Mouse (Mus musculus): ENCODE measurements around the gene Gm20388. TPM values are rescaled to one million over a fixed set of nuclear protein-coding genes. Genes with fewer than 3 reads are reported as not detected.

Gene Gm20388
- total RNA-seq, 1 experiment: 27.0 TPM

DNA sequence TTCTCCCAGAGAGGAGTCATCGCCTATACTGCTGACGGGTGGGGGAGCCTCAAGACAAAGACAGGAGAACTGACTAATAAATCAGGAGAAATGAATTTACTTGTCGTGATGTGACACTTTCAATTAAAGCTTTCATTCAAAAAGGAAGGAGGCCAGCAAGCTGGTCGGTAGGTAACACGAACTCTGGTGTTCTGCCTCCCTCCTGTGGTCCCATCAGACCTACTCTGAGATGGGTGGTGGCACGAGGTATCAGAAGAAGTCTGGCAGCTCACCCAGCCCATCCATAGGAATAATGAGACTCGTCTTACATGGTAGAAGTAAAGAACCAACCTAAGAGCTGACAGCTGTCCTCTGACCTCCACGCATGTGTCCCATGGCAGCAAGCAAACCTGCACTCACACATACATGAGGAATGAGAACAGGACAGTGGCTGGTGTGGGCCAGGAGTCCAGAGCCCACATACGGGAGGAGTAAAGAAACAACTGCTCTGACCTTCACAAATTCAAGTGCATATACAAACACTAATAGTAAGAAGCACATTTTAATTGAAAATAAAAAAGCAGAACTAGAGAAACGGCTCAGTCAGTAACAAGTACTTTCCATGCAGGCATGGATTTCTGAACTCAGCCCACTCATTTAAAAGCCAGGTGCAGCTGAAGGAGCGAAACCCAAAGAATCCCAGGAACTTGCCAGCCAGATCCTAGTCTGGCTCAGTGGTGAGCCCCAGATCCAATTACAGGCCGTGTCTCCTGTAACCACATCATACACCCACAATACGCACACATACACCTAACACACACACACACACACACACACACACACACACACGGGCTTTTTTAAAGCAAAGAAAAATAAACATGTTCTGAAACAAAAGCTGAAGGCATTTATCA is 3093.6 kb downstream of the Gm20388 start:
- H3K27ac ChIP-seq (ENCODE audit: insufficient read depth, low read depth, low read length, poor library complexity, severe bottlenecking): no peak overlapping the region
- no peak overlapping the region for H3K4me3 ChIP-seq (ENCODE audit: insufficient read depth in 1 of 2, low read depth in 1 of 2, low read length in 2 of 2, poor library complexity in 1 of 2, severe bottlenecking in 1 of 2)
- no peak for TF ChIP-seq ZNF384 (IDR thresholded peaks at IDR 0.05; ENCODE audit: low read depth, low read length)
- H3K4me1 ChIP-seq (ENCODE audit: control insufficient read depth in 2 of 2, insufficient read depth in 2 of 2, low read length in 2 of 2, poor library complexity in 1 of 2): peaks cover 20 to 26% of the 10 kb centered on the region in 2 experiments
- no peaks in the 10 kb centered on the region for H3K9me3 ChIP-seq (ENCODE audit: control insufficient read depth, insufficient read depth, low read depth, low read length)
- no peaks in the 10 kb centered on the region for H3K36me3 ChIP-seq (ENCODE audit: control insufficient read depth, insufficient read depth, low read length, poor library complexity, severe bottlenecking)
- no peak overlapping the region for H3K9ac ChIP-seq (ENCODE audit: insufficient read depth, low read depth, low read length, poor library complexity, severe bottlenecking)
- DNase-seq (ENCODE audit: low read depth, low spot score): no peak
- in situ Hi-C loops (cut with MboI; ENCODE audit: low sequenced_read_pairs in 2 of 2, unreplicated experiment in 2 of 2): no loop called here

DNA sequence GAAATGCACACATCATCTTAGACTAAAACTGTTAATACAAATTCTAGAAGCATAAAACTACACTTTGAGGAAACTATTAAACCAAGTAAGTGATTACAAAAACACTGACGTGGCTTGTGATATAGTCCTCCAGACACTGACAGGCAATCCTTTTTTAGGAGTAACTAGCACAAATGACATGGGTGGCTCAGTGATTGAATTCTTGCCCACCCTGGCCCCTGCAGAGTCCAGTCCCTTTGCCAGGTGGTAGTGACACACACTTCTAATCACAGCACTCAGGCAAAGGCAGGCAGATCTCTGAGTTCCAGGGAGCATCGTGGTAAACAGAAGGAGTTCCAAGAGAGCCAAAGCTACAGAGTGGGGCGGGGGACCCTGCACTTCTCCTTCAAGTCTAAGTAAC is 3094.7 kb downstream of the Gm20388 start:
- in situ Hi-C loops (cut with MboI; ENCODE audit: low sequenced_read_pairs in 2 of 2, unreplicated experiment in 2 of 2): no loop called here
- H3K4me3 ChIP-seq (ENCODE audit: insufficient read depth in 1 of 2, low read depth in 1 of 2, low read length in 2 of 2, poor library complexity in 1 of 2, severe bottlenecking in 1 of 2): no peak overlapping the region
- H3K9me3 ChIP-seq (ENCODE audit: control insufficient read depth, insufficient read depth, low read depth, low read length): no peaks in the 10 kb centered on the region
- H3K36me3 ChIP-seq (ENCODE audit: control insufficient read depth, insufficient read depth, low read length, poor library complexity, severe bottlenecking): no peaks in the 10 kb centered on the region
- TF ChIP-seq ZC3H11A (IDR thresholded peaks at IDR 0.05; ENCODE audit: borderline replicate concordance, low read depth, low read length) (no peak), CHD2 (IDR thresholded peaks at IDR 0.05; ENCODE audit: low read depth, low read length) (no peak), ZNF384 (IDR thresholded peaks at IDR 0.05; ENCODE audit: low read depth, low read length) (no peak), MAFK (IDR thresholded peaks at IDR 0.05; ENCODE audit: insufficient read depth, low read depth, low read length) (no peak), HCFC1 (IDR thresholded peaks at IDR 0.05; ENCODE audit: borderline replicate concordance, insufficient read depth, low read length) (no peak)
- H3K4me1 ChIP-seq (ENCODE audit: control insufficient read depth in 2 of 2, insufficient read depth in 2 of 2, low read length in 2 of 2, poor library complexity in 1 of 2): peaks cover 20 to 26% of the 10 kb centered on the region in 2 experiments
- H3K27ac ChIP-seq (ENCODE audit: insufficient read depth, low read depth, low read length, poor library complexity, severe bottlenecking): no peak overlapping the region
- DNase-seq (ENCODE audit: low read depth, low spot score): no peak
- no peak overlapping the region for H3K9ac ChIP-seq (ENCODE audit: insufficient read depth, low read depth, low read length, poor library complexity, severe bottlenecking)

DNA sequence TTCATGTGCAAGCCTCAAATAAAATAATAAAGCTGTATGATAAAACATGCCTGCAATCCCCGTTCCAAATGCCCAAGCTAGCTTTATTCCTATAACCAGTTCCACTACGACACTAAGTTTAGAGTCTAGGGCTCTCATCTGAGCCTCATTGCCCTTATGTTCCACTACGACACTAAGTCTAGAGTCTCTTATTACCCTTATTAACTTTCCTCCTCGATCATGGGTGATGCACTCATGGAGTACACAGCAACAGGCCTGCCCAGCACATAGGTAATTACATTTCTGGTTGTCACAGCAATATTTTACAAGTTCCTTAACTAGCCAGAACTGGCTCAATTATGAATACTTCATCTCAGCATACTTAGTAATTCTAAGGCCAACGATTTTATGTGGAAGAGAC is 3095.2 kb downstream of the Gm20388 start:
- peaks cover 20 to 25% of the 10 kb centered on the region in 2 experiments for H3K4me1 ChIP-seq (ENCODE audit: control insufficient read depth in 2 of 2, insufficient read depth in 2 of 2, low read length in 2 of 2, poor library complexity in 1 of 2)
- in situ Hi-C loops (cut with MboI; ENCODE audit: low sequenced_read_pairs in 2 of 2, unreplicated experiment in 2 of 2): no loop called here

DNA sequence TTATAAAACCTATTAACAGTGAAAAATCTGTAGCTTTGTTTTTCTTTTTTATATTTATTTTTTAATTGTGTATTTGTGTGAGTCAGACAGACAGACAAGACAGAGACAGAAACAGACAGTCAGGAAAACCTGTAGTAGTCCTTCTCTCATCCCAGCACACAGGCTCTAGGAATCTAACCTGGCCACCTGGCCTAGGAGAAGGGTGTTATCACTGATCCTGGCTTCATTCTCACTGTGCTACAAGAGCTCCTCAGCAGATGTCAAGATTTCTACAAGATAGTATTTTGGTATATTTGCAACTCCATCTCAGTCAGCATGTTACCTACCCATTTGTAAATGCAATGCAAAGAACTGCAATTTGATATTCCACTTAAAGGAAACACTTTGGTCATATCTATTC is 3100.7 kb downstream of the Gm20388 start:
- H3K9ac ChIP-seq (ENCODE audit: insufficient read depth, low read depth, low read length, poor library complexity, severe bottlenecking): no peak overlapping the region
- no peaks in the 10 kb centered on the region for H3K9me3 ChIP-seq (ENCODE audit: control insufficient read depth, insufficient read depth, low read depth, low read length)
- in situ Hi-C loops (cut with MboI; ENCODE audit: low sequenced_read_pairs in 2 of 2, unreplicated experiment in 2 of 2): no loop called here
- no peak for TF ChIP-seq CHD2 (IDR thresholded peaks at IDR 0.05; ENCODE audit: low read depth, low read length)
- no peak for TF ChIP-seq ZC3H11A (IDR thresholded peaks at IDR 0.05; ENCODE audit: borderline replicate concordance, low read depth, low read length)
- TF ChIP-seq ZNF384 (IDR thresholded peaks at IDR 0.05; ENCODE audit: low read depth, low read length): no peak
- TF ChIP-seq MAFK (IDR thresholded peaks at IDR 0.05; ENCODE audit: insufficient read depth, low read depth, low read length): no peak
- no peak for TF ChIP-seq HCFC1 (IDR thresholded peaks at IDR 0.05; ENCODE audit: borderline replicate concordance, insufficient read depth, low read length)
- peaks cover 2% of the 10 kb centered on the region; the same call in 1 of the 2 replicates for H3K36me3 ChIP-seq (ENCODE audit: control insufficient read depth, insufficient read depth, low read length, poor library complexity, severe bottlenecking)
- H3K27ac ChIP-seq (ENCODE audit: insufficient read depth, low read depth, low read length, poor library complexity, severe bottlenecking): no peak overlapping the region
- peaks cover 1 to 8% of the 10 kb centered on the region in 2 experiments; a peak in 3 of 4 replicates for H3K4me1 ChIP-seq (ENCODE audit: control insufficient read depth in 2 of 2, insufficient read depth in 2 of 2, low read length in 2 of 2, poor library complexity in 1 of 2)
- no peak overlapping the region for H3K4me3 ChIP-seq (ENCODE audit: insufficient read depth in 1 of 2, low read depth in 1 of 2, low read length in 2 of 2, poor library complexity in 1 of 2, severe bottlenecking in 1 of 2)
- DNase-seq (ENCODE audit: low read depth, low spot score): no peak

More for the DNA sequence above, 3095.2 kb downstream of the Gm20388 start:
- H3K36me3 ChIP-seq (ENCODE audit: control insufficient read depth, insufficient read depth, low read length, poor library complexity, severe bottlenecking): no peaks in the 10 kb centered on the region
- H3K9ac ChIP-seq (ENCODE audit: insufficient read depth, low read depth, low read length, poor library complexity, severe bottlenecking): no peak overlapping the region
- H3K4me3 ChIP-seq (ENCODE audit: insufficient read depth in 1 of 2, low read depth in 1 of 2, low read length in 2 of 2, poor library complexity in 1 of 2, severe bottlenecking in 1 of 2): no peak overlapping the region
- H3K9me3 ChIP-seq (ENCODE audit: control insufficient read depth, insufficient read depth, low read depth, low read length): no peaks in the 10 kb centered on the region
- no peak for DNase-seq (ENCODE audit: low read depth, low spot score)
- TF ChIP-seq ZC3H11A (IDR thresholded peaks at IDR 0.05; ENCODE audit: borderline replicate concordance, low read depth, low read length): no peak
- no peak for TF ChIP-seq ZNF384 (IDR thresholded peaks at IDR 0.05; ENCODE audit: low read depth, low read length)
- no peak for TF ChIP-seq HCFC1 (IDR thresholded peaks at IDR 0.05; ENCODE audit: borderline replicate concordance, insufficient read depth, low read length)
- no peak for TF ChIP-seq CHD2 (IDR thresholded peaks at IDR 0.05; ENCODE audit: low read depth, low read length)
- TF ChIP-seq MAFK (IDR thresholded peaks at IDR 0.05; ENCODE audit: insufficient read depth, low read depth, low read length): no peak
- H3K27ac ChIP-seq (ENCODE audit: insufficient read depth, low read depth, low read length, poor library complexity, severe bottlenecking): no peak overlapping the region
